Mouse (Mus musculus): Measurements from ENCODE around the gene Sertad3.
"Not testable (repeated sequence)": the region's sequence is repeated elsewhere in the genome, so short reads cannot be mapped to it uniquely, and the experiment has no call there.

Gene Sertad3

DNA sequence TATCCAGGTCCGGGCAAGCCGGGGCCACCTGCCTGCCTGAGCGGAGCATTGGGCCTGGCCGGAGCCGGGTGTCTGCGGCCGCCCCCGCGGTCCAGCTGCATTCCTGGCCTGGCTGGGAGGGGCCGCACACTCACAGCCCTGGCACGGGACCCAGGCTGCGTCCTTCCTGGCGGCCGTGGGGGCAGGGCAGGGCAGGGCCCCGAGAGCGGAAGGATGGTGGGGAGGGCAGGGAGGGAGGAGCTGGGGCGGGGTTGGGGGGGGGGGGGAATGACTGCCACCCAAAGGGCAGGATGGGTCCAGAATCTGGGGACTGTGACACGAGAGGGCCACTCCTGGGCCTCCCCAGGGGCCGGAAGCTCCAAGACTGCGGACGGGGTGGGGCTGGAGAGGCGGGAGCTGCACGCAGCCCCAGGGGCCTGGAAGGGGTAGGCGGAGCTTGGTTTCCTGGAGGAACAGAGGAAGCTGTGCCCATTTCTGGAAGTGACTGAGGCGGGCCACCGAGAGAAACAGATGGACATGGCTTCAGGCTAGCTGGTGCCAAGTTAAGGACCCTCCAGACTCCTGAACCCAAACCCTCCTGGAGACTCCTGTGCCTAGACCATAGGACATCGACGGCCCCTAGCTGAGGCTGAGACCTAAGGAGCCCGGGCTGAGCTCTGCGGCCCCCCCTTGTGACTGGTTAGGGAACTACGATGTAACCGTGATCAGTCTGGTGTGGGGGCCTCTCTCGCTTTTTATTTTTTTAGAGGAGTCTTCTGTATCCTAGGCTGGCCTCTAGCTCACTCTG lies 17.2 kb downstream of the Sertad3 start:
- peak; percentile 96 for DNase-seq (ENCODE audit: extremely low read depth, insufficient read length, low spot score)

DNA sequence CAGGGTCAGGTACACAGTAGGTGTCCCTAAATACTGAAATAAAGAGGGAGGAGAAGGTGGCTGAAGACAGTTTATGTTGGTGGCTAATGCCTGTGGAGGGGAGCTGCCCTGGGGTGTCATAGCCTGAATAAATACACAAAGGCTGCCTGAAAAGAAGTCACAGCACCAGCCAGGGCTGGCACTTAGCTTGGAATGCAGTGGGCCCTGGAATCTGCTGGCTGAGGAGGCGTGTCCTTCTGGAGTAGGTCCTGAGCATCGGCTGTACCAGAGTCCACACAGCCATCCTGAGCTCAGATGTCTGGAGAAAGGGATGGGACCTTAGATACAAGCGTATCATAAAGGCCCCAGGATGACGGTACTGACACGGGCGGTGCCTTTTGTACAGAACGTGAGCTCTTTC lies 18.3 kb downstream of the Sertad3 start:
- no peak for DNase-seq (ENCODE audit: extremely low read depth, insufficient read length, low spot score)

DNA sequence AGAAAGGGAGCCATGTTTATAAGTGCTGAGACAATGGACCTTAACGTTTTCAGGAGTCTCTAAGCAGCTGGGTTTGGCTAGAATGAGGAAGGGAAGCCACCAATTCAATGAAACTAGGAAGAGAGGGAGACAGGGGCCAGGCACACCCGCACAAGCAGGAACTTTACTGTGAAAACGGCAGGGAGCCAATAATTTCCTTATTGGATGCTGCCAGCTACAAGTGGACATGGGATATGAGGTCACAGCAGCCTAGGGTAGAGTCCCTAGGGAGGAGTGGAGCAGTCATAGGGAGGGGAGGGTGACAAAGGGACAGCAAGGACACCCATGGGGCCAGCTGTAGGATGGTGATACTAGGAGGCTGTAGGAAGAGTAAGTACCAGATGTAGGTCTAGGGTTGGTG lies 19.5 kb downstream of the Sertad3 start:
- no peak for DNase-seq (ENCODE audit: extremely low read depth, insufficient read length, low spot score)

DNA sequence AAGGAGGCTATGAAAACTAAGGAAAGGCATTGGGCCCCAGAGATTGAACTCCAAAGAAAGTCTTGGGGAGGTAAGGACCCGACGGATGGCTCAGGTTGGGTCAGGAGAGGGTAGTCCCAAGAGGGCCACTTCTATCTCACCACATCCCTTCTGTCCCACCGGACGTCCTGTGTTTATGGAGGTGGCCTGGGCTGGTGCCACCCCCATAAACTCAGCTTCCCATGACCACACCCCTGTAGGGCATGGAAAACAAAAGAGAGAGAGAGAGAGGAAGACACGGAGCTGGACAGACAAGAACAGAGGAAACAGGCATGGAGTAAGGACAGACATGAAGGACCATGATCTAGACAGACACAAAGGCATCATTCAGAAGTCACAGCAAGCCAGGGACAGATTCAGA lies 19.9 kb downstream of the Sertad3 start:
- DNase-seq (ENCODE audit: extremely low read depth, insufficient read length, low spot score): no peak

DNA sequence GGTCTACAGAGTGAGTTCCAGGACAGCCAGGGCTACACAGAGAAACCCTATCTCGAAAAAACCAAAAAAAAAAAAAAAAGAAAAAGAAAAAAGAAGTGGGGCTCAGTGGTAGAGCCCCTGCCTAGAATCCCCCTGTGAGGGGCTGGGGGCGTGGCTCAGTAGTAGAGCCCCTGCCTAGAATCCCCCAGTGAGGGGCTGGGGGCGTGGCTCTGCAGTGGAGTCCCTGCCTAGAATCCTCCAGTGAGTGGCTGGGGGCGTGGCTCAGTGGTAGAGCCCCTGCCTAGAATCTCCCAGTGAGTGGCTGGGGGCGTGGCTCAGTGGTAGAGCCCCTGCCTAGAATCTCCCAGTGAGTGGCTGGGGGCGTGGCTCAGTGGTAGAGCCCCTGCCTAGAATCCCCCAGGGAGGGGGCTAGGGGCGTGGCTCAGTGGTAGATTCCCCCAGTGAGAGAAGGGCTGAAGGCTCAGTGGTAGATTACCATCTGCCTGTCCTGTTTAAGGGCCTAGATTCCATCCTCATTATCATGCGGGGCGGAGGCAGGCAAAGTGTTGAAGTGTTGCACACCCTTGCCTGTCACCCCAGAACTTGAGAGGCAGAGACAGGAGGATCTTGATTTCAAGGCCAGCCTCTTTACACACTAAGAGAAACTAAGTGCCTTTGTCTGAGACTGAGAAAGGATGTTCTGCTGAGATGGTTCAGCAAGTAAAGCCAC lies 21.2 kb downstream of the Sertad3 start:
- DNase-seq (ENCODE audit: extremely low read depth, insufficient read length, low spot score): not testable (repeated sequence)

DNA sequence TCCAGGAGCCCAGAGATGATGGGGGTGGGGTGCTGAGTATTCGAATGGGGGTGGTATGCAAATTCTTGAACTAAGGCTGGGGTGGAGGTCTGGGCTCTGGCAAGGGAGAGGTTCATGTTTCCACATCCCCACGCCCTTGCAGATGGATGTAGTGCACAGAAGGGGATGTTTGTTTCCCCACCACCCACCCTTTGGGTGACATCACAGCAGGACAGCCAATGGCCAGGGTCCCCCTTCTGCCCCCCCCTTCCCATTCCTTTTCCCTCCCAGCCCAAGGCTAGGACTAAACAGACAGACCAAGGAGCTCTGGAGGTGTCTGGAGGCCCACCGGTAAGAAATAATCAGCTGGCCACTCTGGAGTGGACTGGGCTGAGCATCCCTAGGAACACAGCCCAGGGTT lies 25.5 kb downstream of the Sertad3 start, which contains the start of gene Prx:
Prx (plus strand) TSS at position 289 of the 400 bp plus-strand sequence.
- DNase-seq (ENCODE audit: extremely low read depth, insufficient read length, low spot score): no peak

DNA sequence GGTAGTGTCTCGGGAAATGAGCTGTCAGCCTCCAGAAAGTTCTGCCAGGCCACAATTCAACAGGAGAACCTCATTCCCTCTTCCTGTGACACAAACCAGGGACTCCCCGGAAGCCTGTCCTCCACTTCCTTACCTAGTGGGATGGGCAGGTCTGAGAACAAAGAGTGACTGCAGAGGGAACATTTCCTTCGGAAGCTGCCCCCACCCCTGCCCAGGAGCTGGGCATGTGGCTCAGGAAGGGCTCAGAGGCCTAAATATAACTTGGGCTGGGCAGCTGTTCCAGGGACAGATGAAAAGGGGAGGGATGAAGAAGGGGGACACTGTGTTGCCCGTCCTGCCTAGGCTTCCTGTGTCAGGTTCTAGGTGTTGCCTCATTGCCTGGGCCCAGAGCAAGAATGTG lies 28.1 kb downstream of the Sertad3 start:
- DNase-seq (ENCODE audit: extremely low read depth, insufficient read length, low spot score): no peak

DNA sequence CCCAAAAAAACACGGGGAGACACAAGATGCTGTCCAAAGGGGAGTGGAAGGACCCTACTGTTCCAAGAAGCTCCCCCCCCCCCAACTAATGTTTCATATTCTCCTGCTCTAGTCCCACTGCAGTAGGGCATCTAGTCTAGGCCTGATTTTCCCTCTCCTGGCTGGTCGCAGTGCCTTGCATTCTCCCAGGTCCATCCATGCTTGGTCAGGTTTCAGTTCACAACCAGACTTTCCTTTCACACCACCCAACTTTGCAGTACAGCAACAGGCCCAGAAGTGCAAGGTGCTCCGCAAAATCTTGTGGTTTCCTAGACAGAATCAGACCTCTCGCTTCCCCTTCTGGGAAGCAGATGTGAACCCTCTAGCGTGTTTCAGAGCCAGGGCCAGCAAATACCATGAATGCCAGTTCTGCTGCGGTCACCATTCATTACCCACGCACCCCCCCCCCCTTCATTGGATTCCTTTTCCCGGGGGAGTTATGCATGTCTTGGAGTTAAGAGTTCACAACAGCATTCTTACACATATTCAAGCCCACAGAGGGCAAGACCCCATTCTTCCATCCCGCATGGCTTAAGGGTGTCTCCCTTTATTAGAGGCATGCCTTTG lies 33.3 kb downstream of the Sertad3 start:
- DNase-seq (ENCODE audit: extremely low read depth, insufficient read length, low spot score): peak; percentile 71

DNA sequence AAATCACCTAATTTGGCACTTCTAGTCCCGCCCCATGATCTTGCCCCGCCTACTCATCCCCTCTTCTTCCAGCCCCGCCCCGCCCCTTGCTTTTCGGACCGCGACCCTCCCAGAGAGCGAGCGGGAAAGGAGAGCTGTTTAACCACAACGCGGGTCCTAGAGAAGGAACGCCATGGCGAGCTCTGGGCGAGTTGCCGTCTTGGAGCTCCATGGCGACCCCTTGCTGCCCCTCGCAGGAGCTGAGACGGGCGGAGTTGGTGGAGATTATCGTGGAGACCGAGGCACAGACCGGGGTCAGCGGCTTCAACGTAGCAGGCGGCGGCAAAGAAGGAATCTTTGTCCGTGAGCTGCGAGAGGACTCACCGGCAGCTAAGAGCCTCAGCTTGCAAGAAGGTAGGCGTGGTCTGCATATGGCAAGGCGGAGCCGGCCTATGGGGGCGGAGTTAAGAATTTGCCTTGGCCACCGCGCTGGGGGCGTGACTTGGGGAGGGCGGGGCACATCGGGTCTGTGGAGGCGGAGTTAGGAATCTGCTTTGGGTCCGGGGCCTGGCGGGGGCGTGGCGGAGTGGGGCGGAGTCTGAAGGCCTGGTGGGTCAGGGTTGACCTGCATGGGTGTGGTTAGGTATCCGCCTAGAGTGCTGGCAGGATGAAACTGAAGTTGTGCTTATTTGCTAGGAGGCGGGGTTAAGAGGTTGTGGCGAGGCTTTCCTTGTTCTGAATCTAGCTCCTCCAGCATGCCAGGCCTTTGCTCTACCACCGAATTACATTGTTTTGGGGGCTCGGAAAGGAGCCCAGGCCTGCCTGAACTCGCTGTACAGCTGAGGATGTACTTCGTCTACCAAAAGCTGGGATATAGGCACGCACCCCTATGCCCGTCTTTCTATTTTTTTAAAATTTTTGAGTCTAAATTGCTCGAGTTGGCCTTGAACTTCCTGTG lies 34.4 kb downstream of the Sertad3 start:
- DNase-seq (ENCODE audit: extremely low read depth, insufficient read length, low spot score): peak; percentile 99

DNA sequence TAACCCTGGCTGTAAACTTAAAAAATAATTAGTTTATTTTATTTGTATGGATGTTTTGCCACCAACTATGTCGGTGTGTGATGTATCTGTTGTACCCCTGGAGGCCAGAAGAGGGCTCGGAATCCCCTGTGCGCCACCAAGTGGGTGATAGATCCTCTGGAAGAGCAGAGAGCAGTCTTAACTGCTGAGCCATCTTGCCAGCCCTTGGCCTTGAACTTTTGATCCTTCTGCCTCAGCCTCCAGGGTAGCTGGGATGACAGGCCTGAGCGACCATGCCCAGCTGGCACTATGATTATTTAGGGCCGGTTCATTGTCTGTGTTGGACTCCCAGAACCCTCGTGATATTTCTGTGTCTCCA lies 35.1 kb downstream of the Sertad3 start:
- no peak for DNase-seq (ENCODE audit: extremely low read depth, insufficient read length, low spot score)

DNA sequence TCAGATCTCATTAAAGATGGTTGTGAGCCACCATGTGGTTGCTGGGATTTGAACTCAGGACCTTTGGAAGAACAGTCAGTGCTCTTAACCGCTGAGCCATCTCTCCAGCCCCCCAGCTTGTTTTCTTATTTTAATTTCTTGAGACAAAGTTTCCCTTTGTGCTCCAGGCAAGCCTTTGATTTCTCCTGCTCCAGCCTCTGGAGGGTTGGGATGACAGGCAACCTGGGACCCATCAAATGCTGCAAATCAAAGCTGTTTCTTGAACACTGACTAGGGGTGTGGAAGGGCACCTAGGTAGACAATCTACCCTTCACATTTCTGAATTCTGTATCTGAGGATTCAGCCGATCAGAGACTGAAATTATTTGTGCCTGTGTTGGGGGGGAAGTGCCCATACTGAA lies 37.2 kb downstream of the Sertad3 start:
- no peak for DNase-seq (ENCODE audit: extremely low read depth, insufficient read length, low spot score)

DNA sequence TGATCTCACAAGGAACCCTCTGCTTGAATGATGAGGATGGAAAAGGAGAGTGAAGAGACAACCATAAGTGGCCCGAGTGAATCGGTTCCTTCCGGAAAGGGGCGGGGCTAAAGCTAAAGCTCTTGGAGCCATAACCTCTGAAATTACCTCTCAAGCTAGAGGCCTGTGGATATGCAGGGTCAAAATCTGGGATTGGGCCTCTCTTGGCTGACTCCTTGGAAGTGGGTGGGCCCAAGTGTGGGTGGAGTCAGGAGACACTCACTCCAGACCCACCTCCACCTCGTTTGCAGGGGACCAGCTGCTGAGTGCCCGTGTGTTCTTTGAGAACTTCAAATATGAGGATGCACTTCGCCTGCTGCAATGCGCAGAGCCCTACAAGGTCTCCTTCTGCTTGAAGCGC lies 41.4 kb downstream of the Sertad3 start:
- DNase-seq (ENCODE audit: extremely low read depth, insufficient read length, low spot score): no peak

DNA sequence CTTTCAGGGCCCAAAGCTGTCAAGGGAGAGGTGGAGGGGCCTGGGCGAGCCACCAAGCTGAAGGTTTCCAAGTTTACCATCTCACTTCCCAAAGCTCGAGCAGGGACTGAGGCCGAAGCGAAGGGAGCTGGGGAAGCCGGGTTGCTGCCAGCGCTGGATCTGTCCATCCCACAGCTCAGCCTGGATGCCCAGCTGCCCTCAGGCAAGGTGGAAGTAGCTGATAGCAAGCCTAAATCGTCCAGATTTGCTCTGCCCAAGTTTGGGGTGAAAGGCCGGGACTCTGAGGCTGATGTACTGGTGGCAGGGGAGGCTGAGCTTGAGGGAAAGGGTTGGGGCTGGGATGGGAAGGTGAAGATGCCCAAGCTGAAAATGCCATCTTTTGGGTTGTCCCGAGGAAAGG lies 44.7 kb downstream of the Sertad3 start:
- DNase-seq (ENCODE audit: extremely low read depth, insufficient read length, low spot score): no peak

DNA sequence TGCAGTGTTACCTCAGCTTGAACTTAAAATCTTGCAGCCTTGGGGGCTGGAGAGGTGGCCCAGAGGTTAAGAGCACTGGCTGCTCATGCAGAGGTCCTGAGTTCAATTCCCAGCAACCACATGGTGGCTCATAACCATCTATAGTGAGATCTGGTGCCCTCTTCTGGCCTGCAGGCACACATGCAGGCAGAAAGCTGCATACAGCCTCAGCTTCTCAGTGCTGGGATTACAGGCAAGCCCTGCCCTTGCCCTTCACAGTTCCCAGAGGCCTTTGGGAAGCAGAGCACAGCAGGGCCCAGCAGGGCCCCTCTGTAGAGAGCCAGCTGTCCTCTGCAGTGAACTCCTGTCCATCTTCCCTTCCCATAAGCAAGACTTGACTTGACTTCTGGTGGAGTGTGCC lies 46.5 kb downstream of the Sertad3 start:
- no peak for DNase-seq (ENCODE audit: extremely low read depth, insufficient read length, low spot score)

DNA sequence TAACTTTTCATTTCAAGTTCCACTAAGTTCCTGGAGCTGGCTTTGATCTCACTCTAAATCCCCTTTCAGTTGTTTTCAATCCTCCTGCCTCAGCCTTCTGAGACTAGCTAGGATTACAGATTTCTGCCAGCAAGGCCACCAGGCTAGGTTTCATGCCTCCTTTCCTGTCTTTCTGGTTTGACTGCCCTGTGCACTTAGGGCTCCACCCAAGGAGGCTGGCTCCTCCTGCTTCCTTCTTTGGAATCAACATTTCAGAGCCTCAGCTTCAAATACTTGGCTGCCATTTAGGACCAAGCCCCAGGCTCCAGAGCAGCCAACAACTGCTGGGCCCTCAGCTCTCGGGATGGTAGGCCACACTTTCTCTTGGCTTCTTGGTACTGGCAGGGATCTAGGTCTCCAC lies 47.0 kb downstream of the Sertad3 start:
- DNase-seq (ENCODE audit: extremely low read depth, insufficient read length, low spot score): no peak

DNA sequence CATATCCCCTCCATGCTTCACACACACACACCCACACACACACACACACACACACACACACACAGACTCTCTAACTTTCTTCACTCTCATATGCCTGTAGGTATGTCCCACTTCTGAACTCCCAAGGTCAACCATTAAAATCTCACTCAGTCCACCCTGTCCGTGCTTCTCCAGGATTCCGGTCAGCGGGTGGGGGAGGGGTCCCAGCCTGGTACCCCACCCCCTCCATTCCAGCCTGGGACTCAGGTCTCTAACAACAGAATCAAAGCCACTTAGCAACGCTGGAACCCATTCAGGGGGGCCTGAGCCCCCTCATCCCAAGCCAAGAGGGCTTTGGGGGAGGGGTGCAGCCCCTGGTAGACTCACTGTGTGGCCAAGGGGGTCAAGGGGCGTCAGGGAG lies 49.4 kb downstream of the Sertad3 start, which contains the start of gene Hipk4:
Hipk4 (plus strand) TSS at position 301 of the 400 bp plus-strand sequence.
- no peak for DNase-seq (ENCODE audit: extremely low read depth, insufficient read length, low spot score)

DNA sequence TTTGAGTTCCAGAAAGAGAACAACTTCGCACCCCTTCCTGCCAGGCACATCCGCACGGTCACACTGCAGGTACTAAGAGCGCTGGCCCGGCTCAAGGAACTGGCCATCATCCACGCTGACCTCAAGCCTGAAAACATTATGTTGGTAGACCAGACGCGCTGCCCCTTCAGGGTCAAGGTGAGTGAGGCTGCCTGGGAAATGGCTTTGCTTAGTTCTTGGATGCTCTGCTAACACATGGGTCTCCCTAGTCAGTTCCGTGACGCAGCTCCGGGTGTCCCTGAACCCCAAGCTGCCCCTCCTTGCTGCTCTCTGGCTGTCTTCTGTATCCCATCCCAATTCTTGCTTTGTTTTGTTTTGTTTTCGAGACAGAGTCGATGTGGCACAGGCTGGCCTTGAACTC lies 50.2 kb downstream of the Sertad3 start:
- DNase-seq (ENCODE audit: extremely low read depth, insufficient read length, low spot score): no peak

DNA sequence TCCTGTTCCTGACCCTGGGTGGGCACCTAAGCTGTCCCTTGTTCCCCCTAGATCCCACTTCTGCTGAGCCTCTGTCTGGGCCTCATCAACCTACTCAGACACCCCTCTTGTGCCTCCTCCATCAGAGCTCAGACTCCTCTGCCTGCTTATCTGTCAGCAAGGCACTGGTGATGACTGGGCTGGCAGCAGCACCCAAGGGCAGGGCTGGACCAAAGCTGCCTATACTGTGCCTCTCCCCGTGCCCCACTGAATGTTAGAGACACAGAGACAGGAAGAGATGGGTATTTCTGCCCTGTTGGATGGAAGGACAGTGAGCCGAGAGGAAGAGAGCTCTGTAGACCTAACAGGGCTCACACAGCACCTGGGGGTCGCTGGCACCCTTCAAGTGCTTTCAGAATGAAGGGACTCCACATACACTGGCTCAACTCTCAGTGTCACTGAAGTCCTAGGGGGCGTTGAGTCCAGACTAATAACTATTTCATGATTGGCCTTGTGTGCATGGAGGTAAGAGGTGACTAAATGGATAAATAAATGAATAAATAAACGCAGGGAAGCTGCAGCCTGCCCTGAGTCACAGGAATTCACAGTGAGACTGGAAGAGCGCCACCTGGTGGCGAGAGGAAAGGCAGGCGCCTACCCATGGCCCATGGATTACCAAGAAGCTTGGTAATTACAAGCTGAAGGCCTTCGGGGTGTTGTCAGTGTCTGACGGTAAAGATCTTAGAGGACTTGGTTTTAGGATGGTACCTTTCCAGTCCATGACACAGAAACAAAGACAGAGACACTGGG lies 52.7 kb downstream of the Sertad3 start:
- DNase-seq (ENCODE audit: extremely low read depth, insufficient read length, low spot score): peak; percentile 41

Data from 3134 (cell line).